Mouse (Mus musculus) layer of hippocampus, postnatal 25 days (tissue): ENCODE results near the gene Gm13102. TPM values are rescaled to one million over a fixed set of nuclear protein-coding genes. Genes with fewer than 3 reads are reported as not detected.
"Not testable (repeated sequence)": the region's sequence is repeated elsewhere in the genome, so short reads cannot be mapped to it uniquely, and the experiment has no call there.

Experiments
- DNase-seq, 2 experiments: peaks; one replicate each; pipeline ENCODE4 v3.0.0; 2022; ENCODE audit warnings: mixed read lengths in 2 of 2, low spot score in 1 of 2; ENCODE audit errors: extremely low spot score in 1 of 2
- total RNA-seq, 2 experiments: library from RNA; stranded (reverse); gene quantifications; 2 replicates each; pipeline ENCODE4 v1.2.3; 2021

Gene Gm13102
- not detected for total RNA-seq

- not testable (repeated sequence) for DNase-seq
Measured at GRCm38 (mm10) chr4:144106174-144106573, at the start of gene Gm13102. Gene Gm13102 (plus strand): TSS chr4:144106474.

GRCm38 (mm10) chr4:144058826-144059225, 47.4 kb upstream of the Gm13102 start, which contains the start of gene Pramel4:
Gene Pramel4 (plus strand): TSS chr4:144059126.
- DNase-seq, result not testable (repeated sequence)

Other genes with a start within 250 kb of the Gm13102 start
- not detected for gene Pramef6, start 206.1 kb upstream of the Gm13102 start, total RNA-seq
- gene Pramef25, start 155.5 kb upstream of the Gm13102 start, total RNA-seq, result not detected
- gene Gm13101, start 139.5 kb upstream of the Gm13102 start, total RNA-seq, result not detected
- not detected for gene Pramef17, start 112.1 kb upstream of the Gm13102 start, total RNA-seq
- gene Pramel4, start 47.3 kb upstream of the Gm13102 start, total RNA-seq, result not detected
- not detected for gene Oog3, start 56.2 kb downstream of the Gm13102 start, total RNA-seq
- not detected for gene Oog2, start 84.2 kb downstream of the Gm13102 start, total RNA-seq
- not detected for gene C87977, start 106.8 kb downstream of the Gm13102 start, total RNA-seq
- not detected for gene Pramel5, start 174.0 kb downstream of the Gm13102 start, total RNA-seq
- not detected for gene Gm13128, start 223.8 kb downstream of the Gm13102 start, total RNA-seq